Mouse (Mus musculus) heart, postnatal 0 days (tissue): ENCODE data around the gene Cdh5.

Experiments
- CTCF ChIP-seq: IDR thresholded peaks from 2 replicates; pipeline ENCODE4 v1.5.1; 2016; ENCODE audit warnings: antibody characterized with exemption, control low read depth, low read depth
- EP300 ChIP-seq: IDR thresholded peaks from 2 replicates; pipeline ENCODE4 v1.6.1; 2016; ENCODE audit warnings: antibody characterized with exemption, low read depth

- TF ChIP-seq CTCF (no peak), EP300 (peak; percentile 76)
Observed at GRCm38 (mm10) chr8:104095595-104095994, 5.8 kb upstream of the Cdh5 start.
